Mouse (Mus musculus): Measurements from ENCODE around the gene Nfya.

GRCm38 (mm10) chr17:48407910-48408525 is 1.7 kb downstream of the Nfya start:
- TF ChIP-seq CTCF (IDR thresholded peaks at IDR 0.05; ENCODE audit: insufficient read depth, low read depth, low read length), result no peak
- TF ChIP-seq POLR2A (IDR thresholded peaks at IDR 0.05; ENCODE audit: insufficient read depth, low read depth, low read length), result no peak

Data from olfactory bulb, adult 2 months (tissue).